Mouse (Mus musculus): ENCODE results near the gene Ccdc33.

Gene Ccdc33

GRCm38 (mm10) chr9:58049861-58050260 lies 68.8 kb downstream of the Ccdc33 start:
- DNase-seq (ENCODE audit: inconsistent age in 2 of 2, low spot score in 1 of 2), result peak in 1 of 2 experiments; percentile 42

- no peak for DNase-seq (ENCODE audit: inconsistent age in 2 of 2, low spot score in 1 of 2)
Measured at GRCm38 (mm10) chr9:58049186-58049585, 69.4 kb downstream of the Ccdc33 start.

GRCm38 (mm10) chr9:58048621-58049020 lies 70.0 kb downstream of the Ccdc33 start:
- DNase-seq (ENCODE audit: inconsistent age in 2 of 2, low spot score in 1 of 2), result no peak

GRCm38 (mm10) chr9:58047061-58047460 lies 71.6 kb downstream of the Ccdc33 start:
- DNase-seq (ENCODE audit: inconsistent age in 2 of 2, low spot score in 1 of 2), result peak; percentile 26 to 60

- peak in 1 of 2 experiments; percentile 24 for DNase-seq (ENCODE audit: inconsistent age in 2 of 2, low spot score in 1 of 2)
Measured at GRCm38 (mm10) chr9:58045646-58046045, 73.0 kb downstream of the Ccdc33 start.

GRCm38 (mm10) chr9:58044828-58045227 lies 73.8 kb downstream of the Ccdc33 start:
- DNase-seq (ENCODE audit: inconsistent age in 2 of 2, low spot score in 1 of 2), result peak in 1 of 2 experiments; percentile 22

GRCm38 (mm10) chr9:58043496-58044017 lies 75.1 kb downstream of the Ccdc33 start:
- DNase-seq (ENCODE audit: inconsistent age in 2 of 2, low spot score in 1 of 2), result no peak

- DNase-seq (ENCODE audit: inconsistent age in 2 of 2, low spot score in 1 of 2), result peak in 1 of 2 experiments; percentile 45
Measured at GRCm38 (mm10) chr9:58042391-58042790, 76.2 kb downstream of the Ccdc33 start.

GRCm38 (mm10) chr9:58040977-58041376 lies 77.6 kb downstream of the Ccdc33 start:
- DNase-seq (ENCODE audit: inconsistent age in 2 of 2, low spot score in 1 of 2), result no peak

GRCm38 (mm10) chr9:58038500-58039168 lies 80.0 kb downstream of the Ccdc33 start:
- peak; percentile 87 to 93 for DNase-seq (ENCODE audit: inconsistent age in 2 of 2, low spot score in 1 of 2)

- peak; percentile 94 to 96 for DNase-seq (ENCODE audit: inconsistent age in 2 of 2, low spot score in 1 of 2)
Measured at GRCm38 (mm10) chr9:58036961-58037360, 81.7 kb downstream of the Ccdc33 start.

GRCm38 (mm10) chr9:58035951-58036698 lies 82.5 kb downstream of the Ccdc33 start:
- peak; percentile 87 to 94 for DNase-seq (ENCODE audit: inconsistent age in 2 of 2, low spot score in 1 of 2)

- DNase-seq (ENCODE audit: inconsistent age in 2 of 2, low spot score in 1 of 2), result peak in 1 of 2 experiments; percentile 74
Measured at GRCm38 (mm10) chr9:58035519-58035918, 83.1 kb downstream of the Ccdc33 start.

GRCm38 (mm10) chr9:58031895-58032294 lies 86.7 kb downstream of the Ccdc33 start:
- peak in 1 of 2 experiments; percentile 45 for DNase-seq (ENCODE audit: inconsistent age in 2 of 2, low spot score in 1 of 2)

- DNase-seq (ENCODE audit: inconsistent age in 2 of 2, low spot score in 1 of 2), result peak; percentile 57 to 83
Measured at GRCm38 (mm10) chr9:58029635-58030034, 89.0 kb downstream of the Ccdc33 start.

GRCm38 (mm10) chr9:58028841-58029240 lies 89.8 kb downstream of the Ccdc33 start:
- peak; percentile 79 to 84 for DNase-seq (ENCODE audit: inconsistent age in 2 of 2, low spot score in 1 of 2)

- no peak for DNase-seq (ENCODE audit: inconsistent age in 2 of 2, low spot score in 1 of 2)
Measured at GRCm38 (mm10) chr9:58027426-58028180, 91.0 kb downstream of the Ccdc33 start.

- peak in 1 of 2 experiments; percentile 54 for DNase-seq (ENCODE audit: inconsistent age in 2 of 2, low spot score in 1 of 2)
Measured at GRCm38 (mm10) chr9:58025995-58026394, 92.6 kb downstream of the Ccdc33 start.

- peak in 1 of 2 experiments; percentile 75 for DNase-seq (ENCODE audit: inconsistent age in 2 of 2, low spot score in 1 of 2)
Measured at GRCm38 (mm10) chr9:58018385-58018784, 100.2 kb downstream of the Ccdc33 start.

- DNase-seq (ENCODE audit: inconsistent age in 2 of 2, low spot score in 1 of 2), result peak; percentile 52 to 84
Measured at GRCm38 (mm10) chr9:58016962-58017361, 101.7 kb downstream of the Ccdc33 start.

GRCm38 (mm10) chr9:58015856-58016255 lies 102.8 kb downstream of the Ccdc33 start:
- DNase-seq (ENCODE audit: inconsistent age in 2 of 2, low spot score in 1 of 2), result peak; percentile 41 to 81
